Mouse (Mus musculus) heart, adult 2 months (tissue): Measurements from ENCODE around the gene Gm49387. TPM values are rescaled to one million over a fixed set of nuclear protein-coding genes. Genes with fewer than 3 reads are reported as not detected.

Source experiments
- DNase-seq, 2 experiments: peaks; one replicate each; pipeline ENCODE4 v3.0.0; 2021
- H3K27ac ChIP-seq: fragments of 200-600 bp; 2 replicates; pipeline ENCODE4 v1.8.1; 2022
- H3K27me3 ChIP-seq: fragments of 200-500 bp; 2 replicates; pipeline ENCODE4 v1.6.1; 2012; ENCODE audit warnings: mild to moderate bottlenecking, low read length, inconsistent platforms, mixed read lengths; ENCODE audit not compliant: control insufficient read depth, insufficient read depth
- H3K36me3 ChIP-seq: fragments of 200-500 bp; 2 replicates; pipeline ENCODE4 v1.6.1; 2012; ENCODE audit warnings: low read length, inconsistent platforms; ENCODE audit not compliant: control insufficient read depth, insufficient read depth
- H3K4me1 ChIP-seq: fragments of 200-500 bp; 2 replicates; pipeline ENCODE4 v1.6.1; 2011; ENCODE audit warnings: low read length; ENCODE audit not compliant: control insufficient read depth, insufficient read depth
- H3K4me3 ChIP-seq: fragments of 200-600 bp; 2 replicates; pipeline ENCODE4 v1.8.1; 2022
- H3K79me2 ChIP-seq: fragments of 200-500 bp; replicated peaks from 2 replicates; pipeline ENCODE4 v1.6.1; 2012; ENCODE audit warnings: mild to moderate bottlenecking, inconsistent platforms, low read length, moderate library complexity, mixed read lengths; ENCODE audit not compliant: control insufficient read depth, insufficient read depth
- H3K9ac ChIP-seq: fragments of 200-500 bp; 2 replicates; pipeline ENCODE4 v1.6.1; 2012; ENCODE audit warnings: low read depth, mild to moderate bottlenecking, control low read depth, inconsistent platforms, low read length, mixed read lengths
- CTCF ChIP-seq: fragments of 200-600 bp; IDR thresholded peaks from 2 replicates; pipeline ENCODE4 v1.8.1; 2022; ENCODE audit warnings: antibody characterized with exemption, mild to moderate bottlenecking, moderate library complexity
- EP300 ChIP-seq: fragments of 200-500 bp; IDR thresholded peaks from 2 replicates; pipeline ENCODE4 v1.6.1; 2011; ENCODE audit warnings: low read depth, low read length, control low read depth; ENCODE audit not compliant: insufficient read depth
- POLR2A ChIP-seq: fragments of 200-500 bp; IDR thresholded peaks from 2 replicates; pipeline ENCODE4 v1.6.1; 2011; ENCODE audit warnings: mild to moderate bottlenecking, low read depth, low read length, control low read depth; ENCODE audit not compliant: insufficient read depth
- WGBS: fragments of 180-500 bp; shearing (Covaris S2); methylation state at CpG from one replicate; pipeline ENCODE4 v1.1.7; 2018; 5-methylcytosine and 5-hydroxymethylcytosine counted together
- intact Hi-C: fragments of 180-260 bp; cut with DNase I; formaldehyde crosslinking; loops from one replicate; pipeline ENCODE4 v1.15.1; 2025
- polyA plus RNA-seq: library from polyadenylated mRNA; depleted of rRNA; stranded (reverse); fragments of >200 nt; gene quantifications from 2 replicates; pipeline ENCODE4 v1.2.3, GENCODE M21; 2012
- total RNA-seq, 2 experiments: library from RNA; stranded (reverse); gene quantifications; 2 replicates each; pipeline ENCODE4 v1.2.3; 2021

Gene Gm49387
- total and polyA plus RNA-seq, 3 experiments, result 0.66 to 2.4 (median 0.86) TPM

DNA sequence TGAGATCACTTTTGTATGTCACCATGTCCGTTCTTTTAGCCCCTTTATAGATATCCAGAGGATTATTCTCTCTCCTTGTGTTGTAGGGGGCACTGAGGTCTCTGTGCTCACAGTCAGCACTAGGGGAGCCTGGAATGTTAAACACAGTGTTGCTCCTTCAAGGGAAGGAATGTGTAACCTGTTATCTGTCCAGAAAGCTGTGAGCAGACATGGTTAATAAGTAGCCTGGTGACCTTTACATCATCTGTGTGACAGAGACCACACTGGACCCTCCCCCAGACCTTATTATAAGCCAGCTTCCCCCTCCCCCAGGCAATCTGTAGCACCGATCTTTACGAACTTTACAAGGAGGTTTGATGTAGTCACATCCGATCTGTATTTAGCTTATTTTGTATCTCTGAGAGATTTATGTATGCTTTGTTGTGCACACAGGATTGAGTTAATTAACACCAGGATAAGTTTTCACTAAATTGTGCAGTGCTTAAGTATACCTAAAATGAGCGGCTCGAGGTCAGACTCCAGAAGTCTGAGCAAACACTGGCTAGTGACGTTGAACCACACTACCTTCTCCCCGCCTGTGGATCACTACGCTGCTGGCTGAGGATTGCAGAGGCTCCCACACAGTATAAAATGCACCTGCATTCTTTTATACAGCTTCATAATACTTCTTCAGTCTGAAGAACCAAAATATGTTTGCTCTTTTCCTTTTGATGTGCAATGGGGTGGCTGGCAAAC is 75.0 kb downstream of the Gm49387 start:
- Histone ChIP-seq H3K79me2 (no peaks in the 10 kb centered on the region), H3K36me3 (peaks cover 2% of the 10 kb centered on the region; the same call in 1 of the 2 replicates), H3K27ac (peak overlapping the region; percentile 53), H3K4me3 (no peak overlapping the region), H3K9ac (no peak overlapping the region), H3K27me3 (no peaks in the 10 kb centered on the region), H3K4me1 (peaks cover 7% of the 10 kb centered on the region)
- intact Hi-C loops, result no loop called here
- no peak for DNase-seq
- no peak for TF ChIP-seq EP300
- TF ChIP-seq POLR2A, result no peak
- TF ChIP-seq CTCF, result no peak
- 87% methylated on average over 9 of the region's 9 CpGs for WGBS

DNA sequence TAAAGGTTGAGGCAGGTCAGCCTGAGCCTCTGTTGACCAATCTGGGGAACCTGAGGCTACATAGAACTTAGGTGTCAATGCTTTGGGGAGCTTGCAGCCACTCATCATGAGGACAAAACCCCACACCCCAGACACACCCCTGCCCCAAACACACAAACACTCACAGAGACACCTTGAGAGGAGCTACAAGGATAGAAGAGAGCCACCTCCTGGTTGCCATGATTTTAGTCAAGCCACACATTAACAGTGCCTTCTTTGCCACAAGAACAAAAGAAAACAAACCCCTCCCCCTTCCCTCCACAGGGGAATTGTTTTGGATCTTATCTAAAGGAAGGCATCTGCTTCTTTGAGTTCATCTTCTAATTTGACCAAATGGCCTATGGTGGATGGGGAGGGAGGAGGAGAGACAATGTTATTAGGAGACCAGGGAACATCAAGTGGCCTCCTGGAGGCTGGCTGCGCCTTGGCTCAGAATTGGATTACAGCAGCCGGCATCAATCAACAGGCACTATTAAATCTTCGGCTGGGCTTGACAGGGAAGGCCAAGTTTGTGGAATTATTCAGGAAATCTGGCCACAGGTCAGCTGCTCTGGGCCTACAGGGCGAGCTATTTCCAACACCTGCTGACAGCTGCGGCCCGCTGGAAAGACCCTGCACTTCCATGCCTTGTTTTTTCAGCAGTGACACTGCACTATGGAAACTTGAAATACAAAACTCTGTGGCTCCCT is 76.1 kb downstream of the Gm49387 start:
- intact Hi-C loops, result no loop called here
- DNase-seq, result peak; percentile 67 to 80
- H3K4me3 ChIP-seq, result no peak overlapping the region
- H3K79me2 ChIP-seq, result no peaks in the 10 kb centered on the region
- WGBS, result 4% methylated on average over 6 of the region's 6 CpGs
- TF ChIP-seq CTCF (no peak), EP300 (peak; percentile 63; the same call in 1 of the 2 replicates)
- peaks cover 9% of the 10 kb centered on the region for H3K4me1 ChIP-seq
- H3K9ac ChIP-seq, result no peak overlapping the region
- H3K36me3 ChIP-seq, result peaks cover 2% of the 10 kb centered on the region; the same call in 1 of the 2 replicates
- no peaks in the 10 kb centered on the region for H3K27me3 ChIP-seq
- peak overlapping the region; percentile 53 for H3K27ac ChIP-seq

DNA sequence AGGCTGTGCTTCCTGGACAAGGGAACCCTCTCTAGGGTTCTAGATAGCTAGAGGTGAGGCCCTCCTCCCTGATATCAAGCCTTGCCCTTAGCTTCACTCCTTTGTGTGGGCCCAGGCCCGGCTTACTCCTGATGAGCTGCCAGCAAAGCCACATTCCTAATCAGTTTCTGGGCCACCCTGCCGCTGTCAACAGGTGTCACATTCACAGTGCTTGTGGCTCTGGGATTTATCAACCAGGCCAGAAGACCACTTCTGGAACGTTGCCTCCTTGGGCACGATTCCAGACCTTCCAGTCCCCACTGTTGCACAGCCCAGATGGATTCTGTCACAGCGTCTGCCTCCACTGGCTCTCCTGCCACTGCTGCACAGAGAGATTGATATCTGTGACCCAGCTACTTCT is 79.8 kb downstream of the Gm49387 start:
- TF ChIP-seq EP300, result peak; percentile 59; the same call in 1 of the 2 replicates
- no peak for TF ChIP-seq CTCF
- H3K36me3 ChIP-seq, result peaks cover 2% of the 10 kb centered on the region; the same call in 1 of the 2 replicates
- no peak overlapping the region for H3K4me3 ChIP-seq
- H3K9ac ChIP-seq, result no peak overlapping the region
- peak; percentile 66 to 79 for DNase-seq
- no peaks in the 10 kb centered on the region for H3K79me2 ChIP-seq
- intact Hi-C loops, result no loop called here
- no peak overlapping the region for H3K27ac ChIP-seq
- H3K27me3 ChIP-seq, result no peaks in the 10 kb centered on the region
- WGBS, result 17% methylated on average over 5 of the region's 5 CpGs
- H3K4me1 ChIP-seq, result peaks cover 9% of the 10 kb centered on the region

GRCm38 (mm10) chr14:31559216-31559615 is 81.5 kb downstream of the Gm49387 start:
- no peaks in the 10 kb centered on the region for H3K27me3 ChIP-seq
- intact Hi-C loops, result no loop called here
- no peaks in the 10 kb centered on the region for H3K79me2 ChIP-seq
- TF ChIP-seq POLR2A (no peak), CTCF (no peak), EP300 (no peak)
- H3K4me3 ChIP-seq, result no peak overlapping the region
- H3K4me1 ChIP-seq, result peaks cover 6% of the 10 kb centered on the region
- WGBS, result 48% methylated on average over 5 of the region's 5 CpGs
- H3K27ac ChIP-seq, result no peak overlapping the region
- H3K36me3 ChIP-seq, result no peaks in the 10 kb centered on the region
- H3K9ac ChIP-seq, result no peak overlapping the region
- no peak for DNase-seq

DNA sequence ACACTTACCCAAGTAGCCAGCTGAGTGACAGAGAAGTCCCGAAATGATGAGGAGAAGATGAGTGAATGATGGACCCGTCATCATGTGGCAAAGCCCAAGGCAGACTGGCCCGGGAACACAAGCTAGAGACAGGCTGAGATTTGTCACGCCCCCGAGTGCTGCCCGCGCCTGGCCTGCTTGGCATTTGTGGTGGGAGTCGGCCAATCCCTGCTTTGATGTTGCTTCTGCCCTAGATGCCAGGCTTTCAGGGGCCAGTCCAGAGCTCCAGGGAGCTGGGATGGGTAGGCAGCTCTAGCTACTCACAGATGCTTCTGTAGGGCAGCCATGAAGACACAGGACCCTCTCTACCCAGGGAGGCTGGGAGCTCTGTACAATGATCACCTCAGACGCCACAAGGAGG is 82.9 kb downstream of the Gm49387 start:
- Histone ChIP-seq H3K79me2 (no peaks in the 10 kb centered on the region), H3K27ac (no peak overlapping the region), H3K9ac (no peak overlapping the region), H3K4me3 (no peak overlapping the region), H3K4me1 (peaks cover 6% of the 10 kb centered on the region), H3K36me3 (no peaks in the 10 kb centered on the region), H3K27me3 (no peaks in the 10 kb centered on the region)
- no peak for TF ChIP-seq EP300
- no peak for TF ChIP-seq CTCF
- no peak for TF ChIP-seq POLR2A
- intact Hi-C loops, result no loop called here
- WGBS, result 75% methylated on average over 9 of the region's 9 CpGs
- DNase-seq, result no peak

DNA sequence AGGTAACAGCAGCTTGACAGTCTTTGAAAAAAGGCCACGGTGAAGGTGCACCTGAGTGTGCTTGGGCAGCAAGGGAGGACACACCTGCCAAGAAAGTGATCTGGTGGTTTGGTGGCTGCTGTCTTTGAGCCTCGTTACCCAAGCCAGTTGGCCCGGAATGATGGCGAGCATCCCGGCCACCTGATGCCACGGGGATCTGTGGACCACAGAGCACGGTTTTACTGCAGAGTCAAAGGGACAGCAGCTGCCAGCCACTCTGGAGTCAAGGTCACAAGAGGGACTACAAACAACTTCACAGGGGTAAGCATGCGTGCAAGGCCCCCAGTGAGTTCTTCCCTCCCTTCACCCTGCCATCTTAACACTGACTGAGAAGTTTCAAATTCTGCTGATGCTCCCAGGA is 83.4 kb downstream of the Gm49387 start:
- intact Hi-C loops, result no loop called here
- WGBS, result 86% methylated on average over 8 of the region's 8 CpGs
- DNase-seq, result no peak
- no peaks in the 10 kb centered on the region for H3K36me3 ChIP-seq
- H3K27ac ChIP-seq, result no peak overlapping the region
- H3K27me3 ChIP-seq, result no peaks in the 10 kb centered on the region
- no peak overlapping the region for H3K4me3 ChIP-seq
- H3K9ac ChIP-seq, result no peak overlapping the region
- peaks cover 6% of the 10 kb centered on the region for H3K4me1 ChIP-seq
- H3K79me2 ChIP-seq, result no peaks in the 10 kb centered on the region
- no peak for TF ChIP-seq EP300
- no peak for TF ChIP-seq CTCF
- TF ChIP-seq POLR2A, result no peak
